Mouse (Mus musculus) neural tube, embryonic 11.5 days (tissue): ENCODE measurements around the gene Olfr521. TPM values are rescaled to one million over a fixed set of nuclear protein-coding genes. Genes with fewer than 3 reads are reported as not detected.
"Not testable (repeated sequence)": the region's sequence is repeated elsewhere in the genome, so short reads cannot be mapped to it uniquely, and the experiment has no call there.

Source experiments
- ATAC-seq: fragments of 200-750 bp; cut with Nextera tagmentation; 2 replicates; pipeline ENCODE4 v1.8.0; 2017; ENCODE audit warnings: moderate number of reproducible peaks, mild to moderate bottlenecking, moderate TSS enrichment, moderate library complexity; ENCODE audit not compliant: insufficient read depth, low FRiP score, low TSS enrichment
- DNase-seq: peaks from one replicate; pipeline ENCODE4 v3.0.0-alpha.2; 2015; ENCODE audit warnings: low spot score
- H3K27ac ChIP-seq: fragments of 300-500 bp; sonication (generic); 2 replicates; pipeline ENCODE4 v1.5.1; 2014; ENCODE audit warnings: low read depth, mild to moderate bottlenecking, low read length
- H3K27me3 ChIP-seq: fragments of 300-500 bp; sonication (generic); 2 replicates; pipeline ENCODE4 v1.6.1; 2014; ENCODE audit warnings: mild to moderate bottlenecking, low read length, mixed read lengths; ENCODE audit not compliant: control insufficient read depth, insufficient read depth
- H3K36me3 ChIP-seq: fragments of 300-500 bp; sonication (generic); 2 replicates; pipeline ENCODE4 v1.6.1; 2014; ENCODE audit warnings: mild to moderate bottlenecking, low read length, moderate library complexity, mixed read lengths; ENCODE audit not compliant: control insufficient read depth, insufficient read depth
- H3K4me1 ChIP-seq: fragments of 300-500 bp; sonication (generic); 2 replicates; pipeline ENCODE4 v1.6.1; 2014; ENCODE audit warnings: low read length, mixed read lengths; ENCODE audit not compliant: control insufficient read depth, insufficient read depth
- H3K4me2 ChIP-seq: fragments of 300-500 bp; sonication (generic); 2 replicates; pipeline ENCODE4 v1.6.1; 2014; ENCODE audit warnings: low read depth, mild to moderate bottlenecking, moderate library complexity
- H3K4me3 ChIP-seq: fragments of 300-500 bp; sonication (generic); 2 replicates; pipeline ENCODE4 v1.5.1; 2014; ENCODE audit warnings: low read depth, low read length
- H3K9ac ChIP-seq: fragments of 300-500 bp; sonication (generic); 2 replicates; pipeline ENCODE4 v1.6.1; 2014; ENCODE audit warnings: mild to moderate bottlenecking, low read length
- H3K9me3 ChIP-seq: fragments of 300-500 bp; sonication (generic); 2 replicates; pipeline ENCODE4 v1.6.1; 2016; ENCODE audit warnings: low read length; ENCODE audit not compliant: control insufficient read depth
- WGBS: fragments of 180-500 bp; shearing (Covaris S2); extraction: QIAGEN DNeasy Blood & Tissue Kit; methylation state at CpG from one replicate; pipeline ENCODE4 v1.1.7; 2014; 5-methylcytosine and 5-hydroxymethylcytosine counted together
- polyA plus RNA-seq: library from polyadenylated mRNA; unstranded; fragments of >200 nt; fragmentation: Nextera tagmentation; extraction: Ambion mirVana; gene quantifications from 2 replicates; pipeline ENCODE4 v1.2.1, GENCODE M21; 2014

Olfr521 gene
- polyA plus RNA-seq, 1 experiment from 2014 or later: not detected

- not testable (repeated sequence) for H3K27me3 ChIP-seq, DNase-seq, H3K9ac ChIP-seq, H3K9me3 ChIP-seq, H3K36me3 ChIP-seq, H3K4me2 ChIP-seq, H3K4me1 ChIP-seq, H3K4me3 ChIP-seq, ATAC-seq, H3K27ac ChIP-seq
- WGBS: 26% methylated on average over 9 of the region's 9 CpGs
These were observed 54.9 kb downstream of the Olfr521 start for GRCm38 (mm10) chr7:99818181-99818725.

Other genes starting within 250 kb of the Olfr521 start
- 5.0 and 5.3 TPM in 2 replicates for gene Arrb1, start 228.0 kb upstream of the Olfr521 start, polyA plus RNA-seq
- gene Tpbgl, start 136.4 kb upstream of the Olfr521 start, polyA plus RNA-seq: 1.1 and 1.4 TPM in 2 replicates
- 2.8 and 3.4 TPM in 2 replicates for gene Slco2b1, start 52.2 kb upstream of the Olfr521 start, polyA plus RNA-seq
- gene Olfr520, start 33.2 kb upstream of the Olfr521 start, polyA plus RNA-seq: not detected in 2 replicates
- gene Neu3, start 64.9 kb downstream of the Olfr521 start, polyA plus RNA-seq: 2.0 and 2.1 TPM in 2 replicates
- gene Xrra1, start 95.6 kb downstream of the Olfr521 start, polyA plus RNA-seq: 0.36 and 0.46 TPM in 2 replicates
- 345 and 366 TPM in 2 replicates for gene Spcs2, start 100.0 kb downstream of the Olfr521 start, polyA plus RNA-seq
- 7.0 and 7.8 TPM in 2 replicates for gene Rnf169, start 216.9 kb downstream of the Olfr521 start, polyA plus RNA-seq
- 0.20 and 0.69 TPM in 2 replicates for gene Chrdl2, start 242.7 kb downstream of the Olfr521 start, polyA plus RNA-seq